15 mouse cellular contexts compared by ENCODE assay signal in the genomic region with DNA sequence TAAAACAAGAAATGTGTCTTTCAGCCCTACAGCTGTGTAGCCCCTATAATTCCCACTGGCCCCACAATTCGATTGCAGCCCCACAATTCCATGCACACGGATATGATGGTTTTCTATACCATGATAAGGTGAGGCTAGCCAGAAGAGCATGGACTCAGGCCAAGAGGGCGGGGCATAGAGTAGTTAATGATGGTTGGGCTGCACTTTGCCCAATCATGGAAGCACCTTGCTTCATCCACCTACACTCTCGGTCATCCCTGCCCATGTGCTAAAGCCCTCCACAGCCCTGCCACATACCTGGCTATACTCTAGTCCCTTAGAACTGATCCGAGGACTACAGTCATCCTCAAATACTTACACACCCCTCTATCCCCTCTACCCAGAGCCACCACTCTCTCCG.
DNase-seq lines count a peak whose midpoint lies in the region; ATAC-seq and TF ChIP-seq lines count a peak whose summit lies in the region.
"Had no signal": no experiment of that assay in that cellular context is flagged by ENCODE, and none has a peak within 500 bp of the region (broad histone marks: within the 10 kb centered on the region; RNA-seq: fewer than 3 reads in every experiment).

No protein-coding gene starts in this region.

- 58% methylated on average over 6 of the region's 6 CpGs for WGBS in heart, postnatal 0 days
- WGBS in intestine, embryonic 16.5 days = 75% methylated on average over 6 of the region's 6 CpGs
- 92% methylated on average over 6 of the region's 6 CpGs for WGBS in neural tube, embryonic 15.5 days

- H3K4me3 ChIP-seq in heart, postnatal 0 days (ENCODE audit: low read depth, low read length) = no peak overlapping the region
- no peak overlapping the region for H3K4me3 ChIP-seq in intestine, embryonic 16.5 days (ENCODE audit: low read length)
- no peak overlapping the region for H3K4me3 ChIP-seq in neural tube, embryonic 15.5 days (replicated peaks)
- H3K4me3 ChIP-seq: midbrain, embryonic 15.5 days had no signal

- H3K36me3 ChIP-seq in heart, postnatal 0 days (replicated peaks; ENCODE audit: control insufficient read depth, insufficient read depth, low read length) = peaks cover 9% of the 10 kb centered on the region
- H3K36me3 ChIP-seq in intestine, embryonic 16.5 days (ENCODE audit: control insufficient read depth, insufficient read depth, low read length) = no peaks in the 10 kb centered on the region
- peaks cover 9% of the 10 kb centered on the region for H3K36me3 ChIP-seq in neural tube, embryonic 15.5 days

- H3K9me3 ChIP-seq in heart, postnatal 0 days (replicated peaks; ENCODE audit: control insufficient read depth, low read length) = no peaks in the 10 kb centered on the region
- no peaks in the 10 kb centered on the region for H3K9me3 ChIP-seq in intestine, embryonic 16.5 days (ENCODE audit: control insufficient read depth, low read length)
- no peaks in the 10 kb centered on the region for H3K9me3 ChIP-seq in neural tube, embryonic 15.5 days (replicated peaks)
- H3K9me3 ChIP-seq: midbrain, embryonic 15.5 days had no signal

- peaks cover 10% of the 10 kb centered on the region; the same call in 1 of the 2 replicates for H3K4me1 ChIP-seq in heart, postnatal 0 days (ENCODE audit: control insufficient read depth, insufficient read depth)
- H3K4me1 ChIP-seq in intestine, embryonic 16.5 days (ENCODE audit: control insufficient read depth, insufficient read depth, low read length) = 0 out of 2 replicates have a peak, but pooled peaks cover 5% of the 10 kb centered on the region
- H3K4me1 ChIP-seq in neural tube, embryonic 15.5 days = peaks cover 8% of the 10 kb centered on the region
- H3K4me1 ChIP-seq: midbrain, embryonic 15.5 days had no signal

- no peak overlapping the region for H3K9ac ChIP-seq in heart, postnatal 0 days (replicated peaks; ENCODE audit: low read depth, low read length)
- H3K9ac ChIP-seq in intestine, embryonic 16.5 days (ENCODE audit: low read depth, low read length) = no peak overlapping the region
- H3K9ac ChIP-seq in neural tube, embryonic 15.5 days (replicated peaks) = no peak overlapping the region
- H3K9ac ChIP-seq: midbrain, embryonic 15.5 days had no signal

- H3K27me3 ChIP-seq in heart, postnatal 0 days (ENCODE audit: control insufficient read depth, insufficient read depth, low read length) = no peaks in the 10 kb centered on the region
- H3K27me3 ChIP-seq in intestine, embryonic 16.5 days (replicated peaks; ENCODE audit: control insufficient read depth, insufficient read depth, low read length) = no peaks in the 10 kb centered on the region
- H3K27me3 ChIP-seq in neural tube, embryonic 15.5 days (replicated peaks) = no peaks in the 10 kb centered on the region
- H3K27me3 ChIP-seq: midbrain, embryonic 15.5 days had no signal

- TF ChIP-seq EP300 in heart, postnatal 0 days (IDR thresholded peaks at IDR 0.05; ENCODE audit: low read depth) = no peak

- no peak overlapping the region for H3K4me2 ChIP-seq in heart, postnatal 0 days (ENCODE audit: low read depth, low read length)
- H3K4me2 ChIP-seq in intestine, embryonic 16.5 days (ENCODE audit: low read depth, low read length) = no peak overlapping the region
- no peak overlapping the region for H3K4me2 ChIP-seq in neural tube, embryonic 15.5 days
- H3K4me2 ChIP-seq: midbrain, embryonic 15.5 days had no signal

- peak overlapping the region; percentile 63 for H3K27ac ChIP-seq in heart, postnatal 0 days (ENCODE audit: low read depth)
- H3K27ac ChIP-seq in intestine, embryonic 16.5 days (ENCODE audit: low read length) = no peak overlapping the region
- no peak overlapping the region for H3K27ac ChIP-seq in neural tube, embryonic 15.5 days (replicated peaks)
- H3K27ac ChIP-seq: midbrain, embryonic 15.5 days had no signal

- TF ChIP-seq CTCF in heart, postnatal 0 days (IDR thresholded peaks at IDR 0.05; ENCODE audit: low read depth) = no peak

- ATAC-seq in heart, postnatal 0 days (ENCODE audit: insufficient read depth, low read depth) = no peak
- ATAC-seq in intestine, embryonic 16.5 days = peak; percentile 75
- no peak for ATAC-seq in neural tube, embryonic 15.5 days (ENCODE audit: low FRiP score)
- no peak for ATAC-seq in erythroblast, adult 5-6 weeks (replicated peaks; ENCODE audit: low FRiP score, poor library complexity, severe bottlenecking)
- ATAC-seq: midbrain, embryonic 15.5 days had no signal

- no peak for DNase-seq in heart, postnatal 0 days (ENCODE audit: low spot score)
- DNase-seq in heart, adult 9 months (ENCODE audit: low spot score in 2 of 2) = no peak
- DNase-seq in right cerebral cortex, postnatal 14 days = peak; percentile 13
- DNase-seq in right cerebral cortex, adult 2 months (ENCODE audit: low spot score in 2 of 2) = no peak
- DNase-seq: adrenal gland, adult 2 months; cerebellum, adult 11-12 months; gastrocnemius, postnatal 14 days; kidney, adult 11 months; kidney, postnatal 36 days; left cerebral cortex, postnatal 4 days; thymus, adult 18-20 months had no signal
